Mouse (Mus musculus) stomach, postnatal 0 days (tissue): Measurements from ENCODE around the gene Rsc1a1.

ENCODE experiments used
- CTCF ChIP-seq: IDR thresholded peaks from 2 replicates; pipeline ENCODE4 v1.5.1; 2016; ENCODE audit warnings: antibody characterized with exemption, low read depth, mild to moderate bottlenecking, moderate library complexity
- EP300 ChIP-seq: optimal IDR thresholded peaks from 2 replicates; pipeline ENCODE3; 2016; ENCODE audit warnings: antibody characterized with exemption

- TF ChIP-seq EP300 (no peak), CTCF (no peak)
Observed at GRCm38 (mm10) chr4:141729266-141729665, 43.9 kb upstream of the Rsc1a1 start.
